Mouse (Mus musculus): ENCODE measurements around the gene Cdh26. TPM values are rescaled to one million over a fixed set of nuclear protein-coding genes. Genes with fewer than 3 reads are reported as not detected.
A peak's percentile ranks its signal among the peaks of the same experiment; 100 is the strongest.

The Cdh26 gene
- under 1 TPM in 1 of 2 experiments, not detected in 1; 0.21 TPM for total RNA-seq (2021)

DNA sequence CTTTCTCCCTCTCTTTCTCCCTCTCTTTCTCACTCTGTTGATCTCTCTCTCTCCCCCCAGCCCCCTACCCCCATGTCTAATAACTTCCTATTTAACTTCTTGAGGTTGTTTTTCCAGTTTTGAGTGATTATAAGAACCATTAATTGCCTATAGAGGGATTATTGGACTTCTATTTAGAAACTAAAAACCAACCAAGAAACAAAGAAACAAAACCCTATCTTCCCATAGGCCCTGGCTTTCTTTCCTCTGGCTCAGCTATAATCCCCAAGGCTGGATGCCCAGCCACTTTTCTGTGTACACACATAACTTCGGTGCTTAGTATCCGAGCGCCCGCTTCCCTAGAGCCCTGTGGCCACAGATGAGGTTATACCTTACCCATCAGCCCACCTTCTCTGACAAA is at the start of gene Cdh26:
Cdh26 (plus strand) TSS at position 301 of the 400 bp plus-strand sequence.
- no peak for DNase-seq (ENCODE audit: extremely low spot score in 1 of 2, low spot score in 2 of 2)
- intact Hi-C loops (cut with DNase I) = no loop called here

DNA sequence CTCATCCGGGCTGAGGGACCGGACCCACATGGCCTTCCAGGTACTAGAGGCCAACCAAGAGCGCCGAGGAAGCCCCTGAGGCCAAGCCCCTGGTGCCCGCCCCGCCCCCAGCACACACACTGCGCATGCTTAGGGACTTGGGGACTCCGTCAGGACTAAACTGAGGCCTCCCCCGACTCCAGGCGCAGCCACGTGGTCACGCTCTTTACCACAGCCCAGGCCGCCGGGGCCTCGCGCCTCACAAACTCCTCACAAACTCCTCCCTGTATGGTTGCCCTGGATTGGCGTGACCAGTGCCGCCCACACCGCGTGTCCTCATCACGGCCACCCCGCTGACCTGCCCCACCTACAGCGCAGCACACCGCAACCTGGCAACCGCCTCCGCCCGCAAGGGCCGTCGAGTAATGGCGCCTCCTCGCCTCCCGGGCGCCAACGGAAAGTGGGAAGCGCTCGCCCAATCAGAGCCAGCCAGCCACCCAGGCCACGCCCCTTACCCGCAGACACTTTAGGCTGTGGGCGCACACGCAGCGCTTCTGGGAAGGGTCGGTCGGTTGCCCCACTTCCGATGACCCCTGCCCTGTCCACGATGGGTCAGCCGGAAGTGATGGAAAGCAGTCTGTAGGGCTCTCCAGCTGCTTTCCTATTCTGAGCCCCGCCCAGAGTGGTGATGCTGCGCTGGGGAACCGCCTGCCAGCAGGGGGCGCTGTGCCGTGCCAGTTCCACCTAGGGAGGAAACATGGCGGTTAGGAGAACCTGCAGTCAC is 23.1 kb upstream of the Cdh26 start, which contains the start of gene Sycp2:
Sycp2 (minus strand) TSS at position 633 of the 763 bp plus-strand sequence.
- intact Hi-C loops (cut with DNase I) = no loop called here
- DNase-seq (ENCODE audit: extremely low spot score in 1 of 2, low spot score in 2 of 2) = no peak

DNA sequence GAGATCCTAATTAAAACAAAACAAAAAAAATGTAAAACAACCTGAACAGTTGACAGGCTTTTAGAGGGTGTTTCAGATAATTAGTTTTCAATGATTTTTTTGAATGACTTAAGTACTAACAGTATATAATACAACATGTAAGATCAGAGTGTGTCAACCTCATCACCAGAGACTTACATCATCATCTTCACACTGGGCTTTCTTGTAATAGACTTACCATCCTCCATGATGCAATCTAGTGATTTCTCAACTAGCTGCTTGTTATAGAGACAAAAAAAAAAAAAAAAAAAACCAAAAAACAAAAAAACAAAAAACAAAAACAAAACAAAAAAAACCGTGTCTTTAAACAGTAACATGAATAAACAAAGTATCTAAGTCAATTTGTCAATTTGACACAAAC is 21.3 kb upstream of the Cdh26 start:
- DNase-seq (ENCODE audit: extremely low spot score in 1 of 2, low spot score in 2 of 2) = no peak
- intact Hi-C loops (cut with DNase I) = no loop called here

GRCm38 (mm10) chr2:178410286-178410685 is 20.0 kb upstream of the Cdh26 start:
- intact Hi-C loops (cut with DNase I) = no loop called here
- DNase-seq (ENCODE audit: extremely low spot score in 1 of 2, low spot score in 2 of 2) = no peak

DNA sequence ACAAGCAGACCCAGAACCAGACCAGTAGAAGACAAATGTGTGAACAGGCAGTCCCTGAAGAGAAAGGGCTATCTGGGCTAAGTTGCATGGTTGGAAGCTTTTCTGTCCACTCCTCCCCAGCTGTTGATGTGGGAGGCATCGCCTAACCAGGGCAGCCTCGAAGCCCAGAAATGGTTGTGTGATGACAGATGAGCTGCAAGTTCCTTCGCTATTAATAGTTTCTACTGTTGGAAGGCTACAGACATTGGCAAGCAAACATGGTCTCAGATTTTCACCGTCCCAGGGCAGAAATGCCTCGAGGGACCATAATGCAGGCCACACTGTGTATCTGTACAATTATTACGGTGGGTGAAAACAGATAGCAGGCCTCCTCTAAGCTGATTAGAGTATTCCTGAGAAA is 17.7 kb upstream of the Cdh26 start:
- intact Hi-C loops (cut with DNase I) = no loop called here
- DNase-seq (ENCODE audit: extremely low spot score in 1 of 2, low spot score in 2 of 2) = no peak

DNA sequence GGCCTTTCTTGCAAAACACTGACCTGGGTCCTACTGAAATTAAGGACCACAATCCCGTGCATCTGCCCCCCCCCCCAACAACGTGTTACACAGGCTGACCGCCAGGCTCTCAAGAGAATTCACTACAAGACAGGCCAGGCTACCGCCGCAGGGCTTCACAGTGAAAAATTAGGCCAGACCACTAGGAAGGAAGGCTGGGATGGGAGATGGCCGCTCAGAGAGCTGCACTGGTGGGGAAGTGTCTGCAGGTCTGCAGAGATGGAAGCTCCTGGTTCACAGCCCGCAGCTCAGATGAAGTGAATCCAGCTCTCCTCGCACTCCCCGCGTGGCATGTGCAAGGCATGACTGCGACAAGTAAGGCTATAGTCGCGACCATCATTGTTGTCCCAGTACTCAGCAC is 17.2 kb upstream of the Cdh26 start:
- intact Hi-C loops (cut with DNase I) = no loop called here
- DNase-seq (ENCODE audit: extremely low spot score in 1 of 2, low spot score in 2 of 2) = no peak

DNA sequence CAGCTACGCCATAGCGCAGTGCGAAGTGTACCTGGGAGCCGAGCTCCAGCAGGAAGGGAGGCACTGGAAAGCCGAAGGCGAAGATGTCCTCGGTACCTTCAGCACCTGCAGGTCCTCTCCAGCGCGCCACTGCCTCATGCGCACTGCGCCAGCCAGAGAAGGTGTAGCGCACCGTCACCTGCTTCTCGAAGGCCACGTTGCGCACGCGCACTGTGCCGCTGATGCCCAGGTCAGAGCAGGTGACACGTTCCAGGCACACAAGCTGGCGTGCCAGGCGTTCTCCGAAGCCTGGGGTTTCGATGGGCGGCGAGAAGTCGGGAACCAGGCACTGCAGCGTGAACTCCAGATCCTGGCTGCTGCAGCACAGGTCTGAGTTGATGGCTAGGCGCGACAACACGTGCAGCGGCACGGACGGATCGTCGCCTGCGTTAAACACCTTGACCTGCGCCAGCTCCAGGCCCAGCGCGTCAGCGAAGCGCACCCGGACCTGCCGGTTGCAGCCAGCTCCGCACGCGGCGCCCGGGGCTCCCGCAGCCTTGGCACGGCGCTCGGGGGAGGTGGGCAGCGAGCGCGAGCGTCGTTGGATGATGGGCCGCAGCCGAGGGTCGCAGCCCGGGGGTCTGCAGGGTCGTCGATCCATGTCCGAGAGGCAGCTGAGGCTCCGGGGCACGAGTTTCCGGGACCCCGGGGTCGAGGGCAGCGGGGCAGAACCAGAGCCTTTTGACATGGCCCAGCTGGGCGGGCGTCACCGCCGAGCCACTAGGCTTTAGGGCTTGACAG is 16.7 kb upstream of the Cdh26 start:
- intact Hi-C loops (cut with DNase I) = no loop called here
- peak in 1 of 2 experiments; percentile 61 for DNase-seq (ENCODE audit: extremely low spot score in 1 of 2, low spot score in 2 of 2)

DNA sequence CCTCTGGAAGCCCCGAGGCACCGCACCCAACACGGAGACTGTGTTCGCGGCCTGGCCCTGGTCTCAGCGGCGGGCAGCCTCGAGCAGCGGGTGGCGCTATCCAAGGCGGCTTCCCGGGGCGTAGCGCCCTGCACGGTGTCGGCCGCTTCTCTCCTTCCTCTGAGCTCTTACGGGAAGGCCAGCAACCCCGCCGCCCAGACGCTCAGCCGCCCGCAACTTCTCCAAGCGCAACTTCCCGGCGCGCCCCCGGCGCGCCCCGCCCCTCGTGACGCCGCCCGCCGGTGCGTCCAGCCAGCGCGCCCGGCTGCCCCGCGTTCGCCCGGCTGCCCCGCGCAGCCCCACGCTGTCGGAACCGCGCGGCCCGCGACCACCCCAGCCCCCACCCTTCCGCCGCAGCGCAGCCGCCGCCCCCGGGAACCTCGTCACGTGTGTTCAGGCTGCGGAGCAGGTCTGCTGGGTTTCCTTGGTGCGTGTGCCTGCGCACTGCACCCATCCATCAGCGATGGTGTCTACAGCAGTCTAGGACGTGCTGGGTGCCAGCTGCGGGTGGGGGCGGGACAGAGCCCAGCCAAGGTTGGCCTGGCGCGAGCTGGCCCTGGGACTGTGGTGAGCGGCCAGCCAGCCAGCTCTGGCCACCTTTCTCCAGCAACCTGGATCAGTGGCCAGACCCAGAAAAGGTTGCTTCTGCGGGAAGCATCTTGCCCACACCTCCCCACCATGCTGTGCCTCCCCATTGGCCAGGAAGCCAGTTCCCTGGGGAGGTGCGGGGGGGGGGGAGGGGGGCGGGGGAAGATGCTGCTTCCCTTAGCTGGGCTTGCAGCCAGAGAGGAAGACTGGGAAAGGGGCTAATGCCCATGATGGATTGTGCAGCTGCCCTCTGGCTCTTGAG is 15.8 kb upstream of the Cdh26 start, which contains the start of the genes Ppp1r3d and Fam217b:
Ppp1r3d (minus strand) TSS at position 212 of the 889 bp plus-strand sequence.
Fam217b (plus strand) TSS at position 264 of the 889 bp plus-strand sequence.
- intact Hi-C loops (cut with DNase I) = no loop called here

DNA sequence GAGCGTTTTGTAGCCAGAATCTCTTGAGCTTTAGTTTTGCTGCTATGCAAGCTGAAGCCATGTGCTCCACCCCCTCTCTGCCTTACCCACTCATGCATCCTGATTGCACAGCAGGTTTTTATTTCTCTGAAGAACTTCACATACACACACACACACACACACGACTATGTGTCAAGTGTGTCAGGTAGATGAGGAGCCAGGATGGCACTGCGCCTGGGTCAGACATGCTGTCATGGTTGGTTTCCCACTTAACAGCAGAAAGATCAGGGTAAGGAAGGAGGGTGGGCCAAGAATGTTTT is 15.2 kb upstream of the Cdh26 start:
- DNase-seq (ENCODE audit: extremely low spot score in 1 of 2, low spot score in 2 of 2) = no peak
- intact Hi-C loops (cut with DNase I) = no loop called here

More for the DNA sequence above, 15.8 kb upstream of the Cdh26 start, which contains the start of the genes Ppp1r3d and Fam217b:
- peak; percentile 52 to 75 for DNase-seq (ENCODE audit: extremely low spot score in 1 of 2, low spot score in 2 of 2)

DNA sequence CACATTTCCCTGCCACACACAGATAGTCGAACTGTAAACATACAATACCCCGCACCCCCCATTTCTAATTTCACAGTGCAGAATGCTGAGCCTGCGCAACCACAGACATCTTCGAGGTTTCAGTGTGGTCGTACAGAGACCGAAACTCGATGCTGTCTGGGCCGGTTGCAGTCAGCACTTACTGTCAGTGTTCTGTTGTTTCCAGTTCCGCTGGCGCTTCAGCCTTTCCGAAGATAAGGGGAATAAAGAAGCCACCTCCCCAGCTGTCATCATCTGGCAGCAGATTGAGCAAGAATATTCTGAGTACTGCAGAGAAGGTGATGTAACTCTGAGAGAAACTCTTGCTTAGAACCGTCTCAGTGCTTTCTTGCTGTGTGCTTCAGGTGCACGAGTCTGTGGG is 13.9 kb upstream of the Cdh26 start:
- DNase-seq (ENCODE audit: extremely low spot score in 1 of 2, low spot score in 2 of 2) = no peak
- intact Hi-C loops (cut with DNase I) = no loop called here

GRCm38 (mm10) chr2:178416970-178417369 is 13.4 kb upstream of the Cdh26 start:
- intact Hi-C loops (cut with DNase I) = no loop called here
- no peak for DNase-seq (ENCODE audit: extremely low spot score in 1 of 2, low spot score in 2 of 2)

GRCm38 (mm10) chr2:178420576-178420975 is 9.8 kb upstream of the Cdh26 start:
- intact Hi-C loops (cut with DNase I) = loop anchor here (5.0 to 10.0 kb wide), 2 partner anchors 244 to 1452 kb away; no protein-coding TSS in a partner anchor

GRCm38 (mm10) chr2:178421603-178422002 is 8.7 kb upstream of the Cdh26 start:
- intact Hi-C loops (cut with DNase I) = loop anchor here (5.0 to 10.0 kb wide), 2 partner anchors 243 to 1451 kb away; no protein-coding TSS in a partner anchor
- no peak for DNase-seq (ENCODE audit: extremely low spot score in 1 of 2, low spot score in 2 of 2)

More at GRCm38 (mm10) chr2:178420576-178420975, 9.8 kb upstream of the Cdh26 start:
- no peak for DNase-seq (ENCODE audit: extremely low spot score in 1 of 2, low spot score in 2 of 2)

DNA sequence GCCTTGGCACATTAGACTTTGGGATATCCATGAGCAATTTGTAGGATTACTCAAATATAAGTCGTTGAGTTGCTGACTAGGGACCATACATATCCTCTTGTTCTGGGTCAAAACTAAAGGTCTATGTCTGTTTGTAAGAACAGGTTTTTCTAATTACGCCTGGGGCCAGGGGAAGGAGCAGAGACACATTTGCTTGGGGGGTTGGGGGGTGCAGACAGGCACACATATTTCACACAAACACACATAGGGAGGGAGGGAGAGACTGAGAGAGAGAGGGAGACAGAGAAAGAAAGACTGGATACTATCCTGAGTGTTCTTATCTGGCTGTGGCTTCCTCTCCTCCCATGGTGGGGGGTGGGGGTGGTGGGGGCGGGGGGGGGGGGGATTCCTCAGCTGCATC is 8.1 kb upstream of the Cdh26 start:
- DNase-seq (ENCODE audit: extremely low spot score in 1 of 2, low spot score in 2 of 2) = no peak
- intact Hi-C loops (cut with DNase I) = loop anchor here (5.0 to 10.0 kb wide), 2 partner anchors 243 to 1450 kb away; no protein-coding TSS in a partner anchor

DNA sequence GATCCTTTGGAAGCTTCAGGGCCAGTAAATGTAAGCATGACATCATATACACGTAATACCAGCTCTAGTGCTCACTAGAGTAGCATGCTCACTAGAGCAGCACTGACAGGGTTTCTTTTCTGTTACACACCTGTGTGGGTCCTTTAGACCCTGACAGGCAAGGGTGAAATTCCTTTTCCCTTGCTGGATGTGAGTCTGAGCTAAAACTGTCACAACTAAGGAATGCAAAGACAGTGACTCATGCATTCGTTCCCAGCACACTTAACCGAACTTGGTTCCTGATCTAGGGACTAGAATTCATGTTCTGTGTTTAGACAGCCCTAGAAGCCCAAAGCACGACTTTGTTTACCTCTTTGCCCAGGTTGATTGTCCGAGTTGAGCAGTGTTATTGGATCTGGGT is 7.1 kb upstream of the Cdh26 start:
- intact Hi-C loops (cut with DNase I) = loop anchor here (5.0 to 10.0 kb wide), 2 partner anchors 242 to 1449 kb away; no protein-coding TSS in a partner anchor
- no peak for DNase-seq (ENCODE audit: extremely low spot score in 1 of 2, low spot score in 2 of 2)

DNA sequence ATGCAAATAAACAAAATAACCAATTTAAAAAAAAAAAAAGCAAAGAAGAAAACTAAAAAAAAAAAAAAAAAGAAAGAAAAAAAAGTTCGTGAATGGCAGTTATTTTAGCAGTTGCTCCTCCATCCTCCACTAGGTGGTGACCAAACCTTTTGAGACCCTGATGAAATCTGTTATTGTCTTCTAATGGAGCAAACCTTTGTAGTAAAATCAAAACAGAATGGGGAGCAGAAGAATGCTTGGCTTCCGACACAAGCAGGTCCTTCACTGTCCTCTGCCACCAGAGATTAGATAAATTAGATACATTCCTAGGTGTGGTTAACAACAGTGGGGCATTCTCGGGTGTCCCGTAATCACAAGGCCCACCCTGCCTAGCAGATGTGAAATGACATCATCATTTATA is 4.1 kb upstream of the Cdh26 start:
- intact Hi-C loops (cut with DNase I) = loop anchor here (10.0 kb wide), 1 partner anchor 239 kb away; no protein-coding TSS in a partner anchor
- no peak for DNase-seq (ENCODE audit: extremely low spot score in 1 of 2, low spot score in 2 of 2)

DNA sequence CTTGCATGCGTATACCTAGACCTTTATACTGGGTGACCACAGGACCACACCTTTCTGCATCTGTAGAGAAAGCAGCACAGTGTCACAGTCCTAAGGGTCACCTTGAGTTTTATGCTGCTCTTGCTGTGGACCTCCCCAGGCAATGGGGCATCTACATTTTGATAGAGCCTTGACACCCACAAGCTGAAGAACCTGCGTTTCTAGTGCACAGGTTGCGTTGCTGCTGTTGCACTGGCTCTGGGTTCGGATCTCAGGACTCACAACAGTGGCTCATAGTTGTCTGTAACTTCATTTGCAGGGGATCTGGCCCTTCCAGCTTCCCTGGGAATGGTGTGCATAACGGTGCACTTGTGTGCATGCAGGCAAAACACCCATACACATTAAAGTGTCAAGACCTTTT is 3.1 kb upstream of the Cdh26 start:
- DNase-seq (ENCODE audit: extremely low spot score in 1 of 2, low spot score in 2 of 2) = no peak
- intact Hi-C loops (cut with DNase I) = loop anchor here (10.0 kb wide), 1 partner anchor 238 kb away; no protein-coding TSS in a partner anchor

- intact Hi-C loops (cut with DNase I) = loop anchor here (10.0 kb wide), 1 partner anchor 237 kb away; no protein-coding TSS in a partner anchor
- DNase-seq (ENCODE audit: extremely low spot score in 1 of 2, low spot score in 2 of 2) = no peak
Measured at GRCm38 (mm10) chr2:178428183-178428582, 2.1 kb upstream of the Cdh26 start.

Measured in left cerebral cortex, postnatal 10 days (tissue).